Mouse (Mus musculus) gastrocnemius, adult 8-10 months (tissue): ENCODE results near the gene Alox5. TPM values are rescaled to one million over a fixed set of nuclear protein-coding genes. Genes with fewer than 3 reads are reported as not detected.
"Not testable (repeated sequence)": the region's sequence is repeated elsewhere in the genome, so short reads cannot be mapped to it uniquely, and the experiment has no call there.

Experiments used
- DNase-seq, 2 experiments: peaks; one replicate each; pipeline ENCODE4 v3.0.0; 2022; ENCODE audit warnings: low spot score in 2 of 2
- total RNA-seq, 4 experiments: library from RNA; stranded (reverse); gene quantifications; 2 replicates each; pipeline ENCODE4 v1.2.4; 2022

The Alox5 gene
- under 1 TPM; 0.87 to 0.94 (median 0.91) TPM for total RNA-seq

- DNase-seq, result peak; percentile 2 to 4
Measured at GRCm38 (mm10) chr6:116460544-116461283, at the start of gene Alox5. TSS of gene Alox5 (minus strand) at chr6:116461178.

GRCm38 (mm10) chr6:116506302-116507003, 45.5 kb upstream of the Alox5 start, which contains the start of gene Olfr212:
TSS of gene Olfr212 (plus strand) at chr6:116506516.
- not testable (repeated sequence) for DNase-seq

- no peak for DNase-seq
Measured at GRCm38 (mm10) chr6:116495960-116496359, 35.0 kb upstream of the Alox5 start.

GRCm38 (mm10) chr6:116493742-116494141, 32.8 kb upstream of the Alox5 start:
- no peak for DNase-seq

- DNase-seq, result no peak
Measured at GRCm38 (mm10) chr6:116488791-116489190, 27.8 kb upstream of the Alox5 start, which contains the start of gene Olfr211. TSS of gene Olfr211 (plus strand) at chr6:116489091.

GRCm38 (mm10) chr6:116486833-116487232, 25.9 kb upstream of the Alox5 start:
- no peak for DNase-seq

GRCm38 (mm10) chr6:116485081-116485480, 24.1 kb upstream of the Alox5 start:
- DNase-seq, result no peak

- DNase-seq, result no peak
Measured at GRCm38 (mm10) chr6:116468081-116468480, 7.1 kb upstream of the Alox5 start.

GRCm38 (mm10) chr6:116459232-116459631, 1.7 kb downstream of the Alox5 start:
- DNase-seq, result no peak

GRCm38 (mm10) chr6:116458728-116459127, 2.2 kb downstream of the Alox5 start:
- no peak for DNase-seq

GRCm38 (mm10) chr6:116456482-116456881, 4.5 kb downstream of the Alox5 start:
- no peak for DNase-seq

GRCm38 (mm10) chr6:116455781-116456180, 5.2 kb downstream of the Alox5 start:
- no peak for DNase-seq

GRCm38 (mm10) chr6:116440849-116441248, 20.1 kb downstream of the Alox5 start:
- no peak for DNase-seq

GRCm38 (mm10) chr6:116440447-116440846, 20.5 kb downstream of the Alox5 start:
- no peak for DNase-seq

GRCm38 (mm10) chr6:116439531-116439930, 21.4 kb downstream of the Alox5 start:
- no peak for DNase-seq

- DNase-seq, result no peak
Measured at GRCm38 (mm10) chr6:116438864-116439263, 22.1 kb downstream of the Alox5 start.

- DNase-seq, result no peak
Measured at GRCm38 (mm10) chr6:116428282-116428681, 32.7 kb downstream of the Alox5 start.

- DNase-seq, result no peak
Measured at GRCm38 (mm10) chr6:116427552-116427951, 33.4 kb downstream of the Alox5 start.

- DNase-seq, result no peak
Measured at GRCm38 (mm10) chr6:116423664-116424063, 37.3 kb downstream of the Alox5 start.

GRCm38 (mm10) chr6:116422991-116423390, 38.0 kb downstream of the Alox5 start:
- DNase-seq, result no peak

GRCm38 (mm10) chr6:116420271-116420670, 40.7 kb downstream of the Alox5 start:
- DNase-seq, result no peak

GRCm38 (mm10) chr6:116419699-116420098, 41.3 kb downstream of the Alox5 start:
- no peak for DNase-seq

GRCm38 (mm10) chr6:116418487-116418886, 42.5 kb downstream of the Alox5 start:
- DNase-seq, result no peak
